9 mouse cellular contexts compared by ENCODE assay signal in the genomic region with DNA sequence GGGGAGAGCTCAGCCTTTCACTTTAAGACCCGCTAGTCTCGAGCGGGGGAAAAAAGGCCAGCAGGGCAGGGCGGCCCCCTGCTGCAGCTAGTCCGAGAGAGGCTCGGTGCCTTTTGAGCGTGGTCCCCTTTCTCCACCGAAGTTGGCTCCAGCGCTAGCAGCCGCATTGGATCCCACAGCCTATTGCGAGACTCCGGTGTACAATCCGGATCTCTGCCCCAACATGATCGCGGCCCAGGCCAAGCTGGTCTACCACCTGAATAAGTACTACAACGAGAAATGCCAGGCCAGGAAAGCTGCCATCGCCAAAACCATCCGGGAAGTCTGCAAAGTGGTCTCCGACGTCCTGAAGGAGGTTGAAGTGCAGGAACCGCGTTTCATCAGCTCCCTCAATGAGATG. TPM values are rescaled to one million over a fixed set of nuclear protein-coding genes. Genes with fewer than 3 reads are reported as not detected.
A peak's percentile ranks its signal among the peaks of the same experiment; 100 is the strongest.
DNase-seq lines count a peak whose midpoint lies in the region; ATAC-seq lines count a peak whose summit lies in the region.
"Had no signal": no experiment of that assay in that cellular context is flagged by ENCODE, and none has a peak within 500 bp of the region (broad histone marks: within the 10 kb centered on the region; RNA-seq: fewer than 3 reads in every experiment).

No protein-coding gene starts in this region.

- peak overlapping the region; percentile 49 for H3K4me3 ChIP-seq in heart, embryonic 13.5 days
- H3K4me3 ChIP-seq in limb, embryonic 13.5 days, result peak overlapping the region; percentile 65
- peak overlapping the region; percentile 23 for H3K4me3 ChIP-seq in stomach, embryonic 14.5 days (ENCODE audit: low read depth, low read length)
- H3K4me3 ChIP-seq: erythroblast, embryonic 14.5 days had no signal

- H3K27me3 ChIP-seq in heart, embryonic 13.5 days (replicated peaks), result peaks cover 77% of the 10 kb centered on the region
- peaks cover 30% of the 10 kb centered on the region for H3K27me3 ChIP-seq in limb, embryonic 13.5 days
- peaks cover 30% of the 10 kb centered on the region for H3K27me3 ChIP-seq in stomach, embryonic 14.5 days (ENCODE audit: control insufficient read depth, insufficient read depth, low read length)

- H3K27ac ChIP-seq in heart, embryonic 13.5 days (replicated peaks), result no peak overlapping the region
- H3K27ac ChIP-seq in limb, embryonic 13.5 days, result peak overlapping the region; percentile 88
- H3K27ac ChIP-seq in stomach, embryonic 14.5 days (ENCODE audit: low read length), result no peak overlapping the region; the same call in 1 of the 2 replicates

- peak; percentile 56 to 75 for DNase-seq in cerebellum, adult 18-20 months
- peak; percentile 2 for DNase-seq in thymus, postnatal 25 days
- no peak for DNase-seq in thymus, postnatal 0 days (ENCODE audit: low spot score)
- DNase-seq in thymus, postnatal 36 days, result no peak

- peaks cover 42% of the 10 kb centered on the region for H3K4me1 ChIP-seq in heart, embryonic 13.5 days
- peaks cover 41% of the 10 kb centered on the region for H3K4me1 ChIP-seq in limb, embryonic 13.5 days
- H3K4me1 ChIP-seq in stomach, embryonic 14.5 days (ENCODE audit: control insufficient read depth, insufficient read depth, low read length), result peaks cover 9% of the 10 kb centered on the region; the same call in 1 of the 2 replicates

- WGBS in heart, embryonic 13.5 days, result 8% methylated on average over 22 of the region's 22 CpGs
- under 1% methylated on average over 22 of the region's 22 CpGs for WGBS in limb, embryonic 13.5 days
- WGBS in stomach, embryonic 14.5 days, result 12% methylated on average over 22 of the region's 22 CpGs

- ATAC-seq in cerebellum, adult (ENCODE audit: insufficient number of reproducible peaks, low FRiP score, low TSS enrichment), result no peak
- no peak for ATAC-seq in heart, embryonic 13.5 days (ENCODE audit: extremely low read depth, insufficient number of reproducible peaks, low FRiP score, low TSS enrichment)
- 0 out of 2 replicates have a peak, but pooled peaks have one; percentile 4 for ATAC-seq in limb, embryonic 13.5 days (ENCODE audit: low FRiP score, low read depth)
- ATAC-seq in stomach, embryonic 14.5 days (ENCODE audit: insufficient number of reproducible peaks, insufficient read depth, low FRiP score, low read depth), result no peak

- no peaks in the 10 kb centered on the region for H3K36me3 ChIP-seq in heart, embryonic 13.5 days
- no peaks in the 10 kb centered on the region for H3K36me3 ChIP-seq in limb, embryonic 13.5 days
- H3K36me3 ChIP-seq in stomach, embryonic 14.5 days (ENCODE audit: control insufficient read depth, insufficient read depth, low read length), result no peaks in the 10 kb centered on the region

- H3K4me2 ChIP-seq in heart, embryonic 13.5 days, result peak overlapping the region; percentile 70
- H3K4me2 ChIP-seq in limb, embryonic 13.5 days (replicated peaks), result peak overlapping the region; percentile 78
- peak overlapping the region; percentile 28 for H3K4me2 ChIP-seq in stomach, embryonic 14.5 days (replicated peaks; ENCODE audit: low read depth, low read length)

- no peaks in the 10 kb centered on the region for H3K9me3 ChIP-seq in heart, embryonic 13.5 days
- no peaks in the 10 kb centered on the region for H3K9me3 ChIP-seq in limb, embryonic 13.5 days
- H3K9me3 ChIP-seq in stomach, embryonic 14.5 days (ENCODE audit: control insufficient read depth, low read depth, low read length), result no peaks in the 10 kb centered on the region

- H3K9ac ChIP-seq in heart, embryonic 13.5 days, result peak overlapping the region; percentile 69
- H3K9ac ChIP-seq in limb, embryonic 13.5 days, result peak overlapping the region; percentile 96
- no peak overlapping the region for H3K9ac ChIP-seq in stomach, embryonic 14.5 days (replicated peaks; ENCODE audit: low read depth, low read length)

RNA-seq across cellular contexts. Expression of a gene that starts 0.5 kb away (rescaled TPM):
- polyA plus RNA-seq in thymus, postnatal 0 days (2015; fragmentation: Nextera tagmentation; extraction: Ambion mirVana), result 0.55 and 0.56 TPM in 2 replicates
- polyA plus RNA-seq in heart, embryonic 13.5 days (2015; fragmentation: Nextera tagmentation; extraction: Ambion mirVana), result 0.34 and 0.76 TPM in 2 replicates
- polyA plus RNA-seq in limb, embryonic 13.5 days (2015; fragmentation: Nextera tagmentation; extraction: Ambion mirVana), result 44.2 and 46.8 TPM in 2 replicates
- 14.8 and 16.5 TPM in 2 replicates for polyA plus RNA-seq in stomach, embryonic 14.5 days (2014; fragmentation: Nextera tagmentation; extraction: Ambion mirVana)
- polyA plus RNA-seq: erythroblast, embryonic 14.5 days had no signal

Comparison
In these comparisons a context has a peak if more than half of its experiments do, and no peak if none do; other contexts are left out.
1. DNase-seq: peak in cerebellum, adult 18-20 months (2 of 2) and thymus, postnatal 25 days (single experiment); none in thymus, postnatal 0 days (single experiment) and thymus, postnatal 36 days (0 of 2).
2. H3K4me2 ChIP-seq: peak in every context shown above with its lines; median percentile 78 in limb, embryonic 13.5 days; 70 in heart, embryonic 13.5 days; 28 in stomach, embryonic 14.5 days.
3. Peak in every context shown above with its lines, with median percentiles within 50 percentile points of each other: H3K4me3 ChIP-seq.